Mouse (Mus musculus) ovary, postnatal 10 days (tissue): ENCODE results near the gene Bcl2l12.

Source experiments
- DNase-seq: peaks from one replicate; pipeline ENCODE4 v3.0.0; 2022; ENCODE audit warnings: low spot score

Gene Bcl2l12

GRCm38 (mm10) chr7:45017242-45018061, 18.9 kb upstream of the Bcl2l12 start, which contains the start of gene Rras:
TSS of gene Rras (plus strand) at chr7:45017961.
- peak; percentile 71 for DNase-seq

GRCm38 (mm10) chr7:45016761-45017160, 18.2 kb upstream of the Bcl2l12 start:
- no peak for DNase-seq

DNA sequence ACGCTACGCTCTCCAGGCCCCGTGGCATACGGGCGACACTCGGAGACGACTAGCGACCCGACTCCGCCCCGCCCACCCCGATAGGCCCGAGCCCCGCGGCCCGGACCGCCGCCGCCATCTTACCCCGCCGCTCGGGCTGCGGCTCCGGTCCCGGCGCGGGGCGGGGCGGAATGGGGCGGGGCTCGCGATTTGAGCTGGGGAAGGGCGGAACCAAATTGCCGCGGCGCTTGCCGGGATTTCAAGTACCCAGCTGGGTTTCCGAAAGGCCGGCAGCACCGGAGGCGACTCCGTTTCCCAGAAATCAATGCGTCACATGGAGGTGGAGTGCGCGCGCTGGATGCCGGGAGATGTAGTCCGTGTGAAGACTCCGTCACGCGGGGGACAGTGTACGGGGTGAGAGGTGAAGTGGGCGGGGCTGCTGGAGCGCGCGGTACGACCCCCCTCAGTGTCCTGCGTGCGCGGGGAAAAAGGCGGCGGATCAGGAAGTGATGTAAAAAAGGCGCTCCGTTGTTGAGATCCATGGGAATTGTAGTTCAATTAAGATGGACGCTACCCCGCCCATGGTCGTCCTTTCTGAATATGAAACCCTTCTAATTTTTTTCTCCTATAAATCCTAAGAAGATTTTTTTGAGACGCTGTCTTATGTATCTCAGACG, 17.6 kb upstream of the Bcl2l12 start, which contains the start of gene Scaf1:
Gene Scaf1 (minus strand): TSS at position 407 of the 656 bp plus-strand sequence.
- peak; percentile 87 for DNase-seq

- no peak for DNase-seq
These were observed 16.9 kb upstream of the Bcl2l12 start for GRCm38 (mm10) chr7:45015344-45015956.

GRCm38 (mm10) chr7:45014096-45014451, 15.6 kb upstream of the Bcl2l12 start:
- no peak for DNase-seq

- no peak for DNase-seq
These were observed 15.0 kb upstream of the Bcl2l12 start for GRCm38 (mm10) chr7:45013366-45014095.

DNA sequence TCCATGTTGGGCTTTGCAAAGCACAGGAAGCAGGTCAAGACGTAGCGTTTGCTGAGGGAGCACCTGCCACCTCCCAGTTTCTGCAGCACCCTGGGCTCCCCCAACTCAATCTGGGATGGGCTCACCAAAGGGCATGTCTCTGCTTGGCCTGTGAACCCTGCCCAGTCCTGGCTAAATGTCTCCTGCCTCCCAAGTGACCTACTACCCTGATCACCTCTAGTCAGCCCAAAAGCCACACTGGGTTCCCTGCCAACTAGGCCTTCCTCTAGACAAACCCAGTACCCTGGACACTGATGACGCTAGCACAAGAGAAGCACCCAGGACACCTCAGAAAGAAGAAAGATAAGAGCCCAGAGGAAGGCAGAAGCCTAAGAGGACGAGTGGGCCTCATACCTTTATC, 14.3 kb upstream of the Bcl2l12 start:
- no peak for DNase-seq

DNA sequence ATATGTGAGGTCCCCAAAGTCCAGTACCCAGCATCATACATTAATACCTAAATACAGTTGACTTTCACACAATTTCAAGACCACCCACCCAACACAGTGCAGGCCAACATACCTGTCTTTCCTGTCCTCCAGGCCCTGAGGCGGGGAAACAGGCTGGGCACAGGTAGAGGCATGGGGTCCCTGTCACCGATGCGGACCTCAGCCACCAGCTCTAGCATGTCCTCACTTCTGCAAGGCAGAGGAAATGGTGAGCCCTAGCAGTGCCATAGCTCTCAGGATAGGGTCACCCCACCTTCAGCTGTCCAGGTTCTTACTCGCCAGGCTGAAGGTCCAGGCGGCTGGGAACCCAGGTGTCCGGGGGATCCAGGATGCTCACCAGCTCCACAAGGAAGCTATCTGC, 13.5 kb upstream of the Bcl2l12 start:
- no peak for DNase-seq

GRCm38 (mm10) chr7:45008411-45008810, 9.9 kb upstream of the Bcl2l12 start:
- no peak for DNase-seq

DNA sequence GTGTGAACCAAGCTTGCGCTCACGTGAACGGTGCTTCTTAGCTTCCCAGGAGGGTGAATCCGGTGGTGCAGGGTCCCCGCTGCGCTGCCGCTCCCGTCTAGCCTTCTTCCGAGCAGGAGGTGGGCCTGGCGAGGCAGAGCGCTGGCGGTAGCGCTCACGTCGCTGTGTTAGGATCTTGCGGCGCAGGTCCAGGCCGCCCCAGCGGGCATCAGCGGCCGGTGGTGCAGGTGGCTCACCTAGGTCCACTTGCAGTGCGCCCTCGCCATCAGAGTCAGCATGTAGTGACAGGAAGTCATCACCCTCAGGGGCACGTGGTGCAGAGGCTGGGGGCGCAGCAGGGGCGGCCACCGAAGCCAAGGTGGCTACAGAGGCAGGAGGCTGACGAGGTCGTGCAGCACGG, 9.3 kb upstream of the Bcl2l12 start:
- DNase-seq, result no peak

- DNase-seq, result no peak
These were observed 8.6 kb upstream of the Bcl2l12 start for GRCm38 (mm10) chr7:45007141-45007540.

DNA sequence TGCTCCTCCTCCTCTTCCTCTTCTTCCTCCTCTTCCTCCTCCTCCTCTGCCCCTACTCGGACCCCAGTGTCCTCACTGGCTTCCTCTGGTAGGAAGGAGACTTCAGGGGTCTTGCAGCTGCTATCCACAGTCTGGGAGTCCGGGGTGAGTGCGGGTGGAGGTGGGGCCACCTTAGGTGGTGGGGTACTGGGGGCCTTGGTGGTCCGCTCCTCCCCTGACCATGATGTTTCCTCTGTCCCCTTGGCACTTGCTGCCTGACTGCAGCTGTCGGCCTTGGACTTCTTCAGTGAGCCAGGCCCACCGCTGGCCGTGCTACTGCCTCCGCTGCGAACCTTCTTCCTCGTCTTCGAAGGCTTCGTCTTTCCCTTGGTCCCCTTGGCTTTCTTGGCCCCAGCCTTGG, 8.0 kb upstream of the Bcl2l12 start:
- no peak for DNase-seq

DNA sequence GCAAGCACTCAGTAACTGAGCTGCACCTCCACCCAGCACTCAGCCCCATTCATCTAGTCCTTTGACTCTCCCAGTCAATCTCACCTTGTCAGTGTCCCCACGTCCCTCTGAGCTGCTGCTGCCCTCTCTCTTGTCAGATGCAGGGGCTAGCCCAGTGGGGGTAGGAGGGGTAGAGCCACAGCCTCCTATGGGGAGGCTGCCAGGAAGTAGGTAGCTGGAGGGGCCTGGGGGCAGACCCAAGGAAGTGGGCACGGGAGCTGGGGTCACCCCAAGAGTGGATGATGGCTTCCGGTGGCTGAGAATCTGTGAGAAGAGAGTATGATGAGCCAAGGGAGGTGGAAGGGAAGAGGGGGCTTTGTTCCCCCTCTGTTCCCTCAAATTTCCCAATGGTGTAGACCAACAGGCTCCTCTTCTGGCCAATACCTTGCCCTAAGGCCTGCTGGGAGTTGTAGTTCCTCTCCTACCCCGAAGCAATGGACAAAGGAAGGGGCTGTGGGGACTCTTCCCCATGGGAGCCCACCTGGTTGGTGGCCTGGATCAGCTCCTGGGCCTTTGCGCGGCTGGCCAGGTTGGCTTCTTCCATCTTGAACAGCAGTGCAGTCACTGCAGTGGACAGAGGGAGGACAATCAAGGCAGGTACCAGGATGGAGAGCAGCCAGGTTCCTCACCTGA, 6.9 kb upstream of the Bcl2l12 start:
- no peak for DNase-seq

DNA sequence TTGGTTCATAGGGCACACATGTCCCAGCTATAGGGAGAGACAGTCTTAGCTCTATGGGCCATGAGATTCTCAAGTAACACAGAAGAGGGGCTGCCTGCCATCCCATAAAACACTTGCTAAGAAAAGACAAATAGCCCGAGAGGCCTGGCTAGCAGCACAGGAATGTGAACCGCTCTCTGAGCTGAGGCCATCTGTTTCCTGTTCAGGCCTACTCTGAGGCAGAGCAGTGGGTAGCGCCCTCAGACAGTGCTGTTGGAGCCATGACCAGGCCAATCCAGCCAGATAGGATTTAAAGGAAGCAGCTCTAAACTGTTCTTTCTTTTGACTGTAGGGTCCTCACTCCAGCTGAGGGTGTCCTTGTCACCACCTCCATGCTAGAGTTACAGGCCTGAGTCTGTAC, 6.0 kb upstream of the Bcl2l12 start:
- DNase-seq, result no peak

- no peak for DNase-seq
These were observed 3.9 kb upstream of the Bcl2l12 start for GRCm38 (mm10) chr7:45002440-45002839.

GRCm38 (mm10) chr7:45000539-45001114, 2.1 kb upstream of the Bcl2l12 start:
- DNase-seq, result no peak

- no peak for DNase-seq
These were observed 1.2 kb upstream of the Bcl2l12 start for GRCm38 (mm10) chr7:44999753-45000152.

GRCm38 (mm10) chr7:44997940-44998428, 528 bp downstream of the Bcl2l12 start:
- no peak for DNase-seq

GRCm38 (mm10) chr7:44997231-44997939, 1.1 kb downstream of the Bcl2l12 start, which contains the start of gene Irf3:
TSS of gene Irf3 (plus strand) at chr7:44997648.
- DNase-seq, result peak; percentile 93

DNA sequence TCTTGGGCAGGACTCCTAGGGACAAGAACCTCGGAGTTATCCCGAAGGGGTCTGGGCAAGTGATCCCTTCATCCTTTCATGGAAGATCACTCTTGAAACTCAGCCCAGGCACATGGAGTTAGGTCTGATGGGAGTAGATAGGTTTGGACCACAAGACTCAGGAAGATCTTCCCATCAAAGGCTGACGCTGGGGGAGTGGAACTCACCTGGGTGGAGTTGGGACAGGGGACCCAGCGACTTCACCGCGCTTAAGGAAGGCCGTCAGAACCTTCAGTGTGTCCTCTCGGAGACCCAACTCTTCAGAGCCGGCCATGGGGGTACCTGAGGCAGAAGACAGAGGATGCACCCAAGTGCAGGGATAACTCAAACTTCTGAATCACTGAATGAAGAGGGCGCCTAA, 1.8 kb downstream of the Bcl2l12 start:
- no peak for DNase-seq
